Mouse (Mus musculus) liver, adult 2 months (tissue): ENCODE measurements around the gene Smu1. TPM values are rescaled to one million over a fixed set of nuclear protein-coding genes. Genes with fewer than 3 reads are reported as not detected.
A peak's percentile ranks its signal among the peaks of the same experiment; 100 is the strongest.

Experiments used
- DNase-seq: peaks from one replicate; pipeline ENCODE4 v3.0.0-alpha.2; 2011; ENCODE audit warnings: low read depth, low spot score; ENCODE audit errors: extremely low read depth
- H3K27ac ChIP-seq: fragments of 200-500 bp; replicated peaks from 2 replicates; pipeline ENCODE4 v1.5.1; 2012; ENCODE audit warnings: low read depth, mild to moderate bottlenecking, control low read depth, inconsistent platforms, low read length; ENCODE audit not compliant: insufficient read depth
- H3K27me3 ChIP-seq: fragments of 200-500 bp; 2 replicates; pipeline ENCODE4 v1.6.1; 2012; ENCODE audit warnings: mild to moderate bottlenecking, moderate library complexity, low read length, inconsistent platforms; ENCODE audit not compliant: control insufficient read depth, insufficient read depth
- H3K36me3 ChIP-seq: fragments of 200-500 bp; 2 replicates; pipeline ENCODE4 v1.6.1; 2012; ENCODE audit warnings: low read length, inconsistent platforms; ENCODE audit not compliant: control insufficient read depth, insufficient read depth
- H3K4me1 ChIP-seq: fragments of 200-500 bp; 2 replicates; pipeline ENCODE4 v1.6.1; 2011; ENCODE audit warnings: low read length; ENCODE audit not compliant: control insufficient read depth, insufficient read depth
- H3K4me3 ChIP-seq: fragments of 200-500 bp; 2 replicates; pipeline ENCODE4 v1.5.1; 2011; ENCODE audit warnings: low read depth, mild to moderate bottlenecking, control low read depth, low read length, moderate library complexity; ENCODE audit not compliant: insufficient read depth
- H3K79me2 ChIP-seq: fragments of 200-500 bp; 2 replicates; pipeline ENCODE4 v1.6.1; 2012; ENCODE audit warnings: inconsistent platforms, mild to moderate bottlenecking, low read length, moderate library complexity; ENCODE audit not compliant: control insufficient read depth, insufficient read depth
- H3K9ac ChIP-seq: fragments of 200-500 bp; 2 replicates; pipeline ENCODE4 v1.6.1; 2012; ENCODE audit warnings: low read depth, mild to moderate bottlenecking, control low read depth, inconsistent platforms, low read length
- CTCF ChIP-seq: fragments of 200-500 bp; IDR thresholded peaks from 2 replicates; pipeline ENCODE4 v1.5.1; 2011; ENCODE audit warnings: low read depth, low read length, control low read depth
- POLR2A ChIP-seq: fragments of 200-500 bp; IDR thresholded peaks from 2 replicates; pipeline ENCODE4 v1.6.1; 2011; ENCODE audit warnings: low read length, control low read depth; ENCODE audit not compliant: insufficient read depth; ENCODE audit errors: extremely low read depth
- WGBS: fragments of 180-500 bp; shearing (Covaris S2); methylation state at CpG from one replicate; pipeline ENCODE4 v1.1.7; 2018; 5-methylcytosine and 5-hydroxymethylcytosine counted together
- polyA plus RNA-seq: library from polyadenylated mRNA; depleted of rRNA; stranded (reverse); fragments of >200 nt; gene quantifications from 2 replicates; pipeline ENCODE4 v1.2.3, GENCODE M21; 2012
- total RNA-seq: library from RNA; depleted of rRNA; stranded (reverse); fragments of >200 nt; gene quantifications from 2 replicates; pipeline ENCODE4 v1.2.3, GENCODE M21; 2014

Gene Smu1
- total and polyA plus RNA-seq, 2 experiments: 16.2 to 58.3 TPM

- Histone ChIP-seq H3K9ac (no peak overlapping the region), H3K27ac (no peak overlapping the region), H3K4me1 (no peaks in the 10 kb centered on the region), H3K27me3 (no peaks in the 10 kb centered on the region), H3K79me2 (no peaks in the 10 kb centered on the region), H3K36me3 (no peaks in the 10 kb centered on the region), H3K4me3 (no peak overlapping the region)
- 94% methylated on average over 4 of the region's 4 CpGs for WGBS
- TF ChIP-seq CTCF: no peak
- no peak for TF ChIP-seq POLR2A
- DNase-seq: no peak
Observed at GRCm38 (mm10) chr4:40783049-40783448, 25.3 kb upstream of the Smu1 start.

DNA sequence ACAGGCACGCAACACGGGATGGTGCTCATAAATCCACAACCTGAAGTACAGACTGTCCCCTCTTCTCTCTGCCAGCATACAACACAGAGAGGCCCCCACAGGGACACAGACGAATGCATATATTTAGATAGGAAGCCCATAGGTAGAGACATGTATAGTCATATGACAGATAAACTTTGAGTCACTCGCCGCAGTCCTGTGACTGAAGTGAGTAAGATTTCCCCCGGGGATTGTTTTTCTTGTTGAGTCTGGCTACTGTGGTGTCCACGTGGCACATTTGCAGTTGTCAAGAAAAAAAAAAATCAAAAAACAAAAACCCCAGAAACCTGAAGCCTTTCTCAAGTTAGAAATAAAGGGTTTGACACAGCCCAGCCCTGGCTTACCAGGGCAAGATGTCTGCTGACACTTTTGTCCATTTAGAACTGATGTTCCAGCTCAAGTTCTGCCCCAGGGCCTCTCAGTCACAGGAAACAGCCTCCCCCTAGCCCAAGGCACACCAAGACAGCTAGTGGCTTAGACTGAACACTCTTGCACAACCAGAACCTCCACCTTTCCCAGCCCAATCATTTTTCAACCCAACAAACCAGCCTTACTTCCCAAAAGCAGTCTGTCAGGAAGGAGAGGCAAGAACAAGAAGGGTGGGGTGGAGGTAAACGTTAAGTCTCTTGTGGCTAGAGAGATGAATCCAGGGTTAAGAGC is 24.2 kb upstream of the Smu1 start:
- H3K9ac ChIP-seq: no peak overlapping the region
- H3K27me3 ChIP-seq: no peaks in the 10 kb centered on the region
- TF ChIP-seq CTCF (no peak), POLR2A (no peak)
- H3K36me3 ChIP-seq: no peaks in the 10 kb centered on the region
- no peak for DNase-seq
- H3K4me3 ChIP-seq: no peak overlapping the region
- H3K79me2 ChIP-seq: no peaks in the 10 kb centered on the region
- no peaks in the 10 kb centered on the region for H3K4me1 ChIP-seq
- peak overlapping the region; percentile 24; the same call in 1 of the 2 replicates for H3K27ac ChIP-seq
- 66% methylated on average over 8 of the region's 8 CpGs for WGBS

DNA sequence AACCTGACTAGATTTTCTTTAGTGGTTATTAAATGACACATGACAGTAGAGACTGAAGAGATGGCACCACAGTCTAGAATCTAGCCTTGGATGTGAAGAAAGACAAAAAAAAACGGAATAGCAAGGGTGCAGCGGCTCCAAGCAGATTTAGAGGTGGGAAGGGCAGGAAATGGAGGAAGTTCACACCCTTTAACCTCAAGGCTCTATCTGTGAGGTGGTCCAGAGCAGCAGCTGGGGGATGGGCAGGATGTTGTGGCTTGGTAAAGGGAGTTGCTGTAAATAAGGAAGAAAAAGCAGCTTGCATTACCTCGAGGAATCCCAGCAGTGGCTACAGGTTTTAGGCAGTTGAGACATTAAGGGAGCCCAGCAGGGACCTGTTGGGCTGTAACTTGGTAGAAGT is 23.4 kb upstream of the Smu1 start:
- Histone ChIP-seq H3K36me3 (no peaks in the 10 kb centered on the region), H3K4me3 (no peak overlapping the region), H3K9ac (no peak overlapping the region), H3K27ac (peak overlapping the region; percentile 24; the same call in 1 of the 2 replicates), H3K79me2 (no peaks in the 10 kb centered on the region), H3K4me1 (no peaks in the 10 kb centered on the region), H3K27me3 (no peaks in the 10 kb centered on the region)
- no peak for TF ChIP-seq POLR2A
- no peak for TF ChIP-seq CTCF
- WGBS: 51% methylated on average over 3 of the region's 3 CpGs
- DNase-seq: no peak

- DNase-seq: peak; percentile 50
- TF ChIP-seq CTCF (peak; percentile 42; the same call in 1 of the 2 replicates), POLR2A (no peak)
- Histone ChIP-seq H3K79me2 (no peaks in the 10 kb centered on the region), H3K4me1 (no peaks in the 10 kb centered on the region), H3K27me3 (no peaks in the 10 kb centered on the region), H3K4me3 (no peak overlapping the region), H3K27ac (no peak overlapping the region), H3K36me3 (no peaks in the 10 kb centered on the region), H3K9ac (no peak overlapping the region)
- WGBS: 76% methylated on average over 6 of the region's 6 CpGs
Observed at GRCm38 (mm10) chr4:40778656-40779055, 20.9 kb upstream of the Smu1 start.

- TF ChIP-seq CTCF (no peak), POLR2A (no peak)
- H3K27me3 ChIP-seq: no peaks in the 10 kb centered on the region
- H3K9ac ChIP-seq: no peak overlapping the region
- H3K4me3 ChIP-seq: no peak overlapping the region
- H3K4me1 ChIP-seq: no peaks in the 10 kb centered on the region; the same call in 1 of the 2 replicates
- no peak for DNase-seq
- 47% methylated on average over 2 of the region's 2 CpGs for WGBS
- no peaks in the 10 kb centered on the region for H3K79me2 ChIP-seq
- H3K36me3 ChIP-seq: no peaks in the 10 kb centered on the region
- H3K27ac ChIP-seq: no peak overlapping the region
Observed at GRCm38 (mm10) chr4:40777116-40777515, 19.4 kb upstream of the Smu1 start.

GRCm38 (mm10) chr4:40776416-40776815 is 18.7 kb upstream of the Smu1 start:
- no peak overlapping the region for H3K4me3 ChIP-seq
- WGBS: 77% methylated on average over 4 of the region's 4 CpGs
- H3K4me1 ChIP-seq: no peaks in the 10 kb centered on the region; the same call in 1 of the 2 replicates
- H3K36me3 ChIP-seq: no peaks in the 10 kb centered on the region
- H3K9ac ChIP-seq: no peak overlapping the region
- TF ChIP-seq CTCF (no peak), POLR2A (no peak)
- DNase-seq: no peak
- H3K27ac ChIP-seq: no peak overlapping the region
- no peaks in the 10 kb centered on the region for H3K27me3 ChIP-seq
- no peaks in the 10 kb centered on the region for H3K79me2 ChIP-seq
